Mouse (Mus musculus) small intestine, adult 2 months (tissue): ENCODE measurements around the gene AI467606. TPM values are rescaled to one million over a fixed set of nuclear protein-coding genes. Genes with fewer than 3 reads are reported as not detected.

Source experiments
- H3K27ac ChIP-seq: fragments of 200-500 bp; 2 replicates; pipeline ENCODE4 v1.5.1; 2012; ENCODE audit warnings: low read depth, low read length, control low read depth, inconsistent platforms; ENCODE audit not compliant: insufficient read depth
- H3K27me3 ChIP-seq: fragments of 200-500 bp; 2 replicates; pipeline ENCODE4 v1.6.1; 2012; ENCODE audit warnings: mild to moderate bottlenecking, moderate library complexity, low read length, inconsistent platforms; ENCODE audit not compliant: control insufficient read depth, insufficient read depth
- H3K36me3 ChIP-seq: fragments of 200-500 bp; 2 replicates; pipeline ENCODE4 v1.6.1; 2012; ENCODE audit warnings: mild to moderate bottlenecking, low read length, control low read depth, inconsistent platforms; ENCODE audit not compliant: control insufficient read depth, insufficient read depth
- H3K4me1 ChIP-seq: fragments of 200-500 bp; 2 replicates; pipeline ENCODE4 v1.6.1; 2012; ENCODE audit warnings: low read length, inconsistent platforms, mixed read lengths; ENCODE audit not compliant: control insufficient read depth, insufficient read depth, insufficient read length
- H3K4me3 ChIP-seq: fragments of 200-500 bp; 2 replicates; pipeline ENCODE4 v1.5.1; 2012; ENCODE audit warnings: low read depth, mild to moderate bottlenecking, control low read depth, inconsistent platforms, low read length, moderate library complexity
- CTCF ChIP-seq: fragments of 200-500 bp; IDR thresholded peaks from 2 replicates; pipeline ENCODE4 v1.5.1; 2012; ENCODE audit warnings: low read depth, mild to moderate bottlenecking, control low read depth, inconsistent platforms, low read length, moderate library complexity, mixed read lengths; ENCODE audit not compliant: insufficient replicate concordance, insufficient read length; ENCODE audit errors: extremely low read depth
- POLR2A ChIP-seq: fragments of 200-500 bp; IDR thresholded peaks from 2 replicates; pipeline ENCODE4 v1.6.1; 2012; ENCODE audit warnings: low read depth, mild to moderate bottlenecking, control low read depth, inconsistent platforms, low read length, moderate library complexity
- WGBS: fragments of 180-500 bp; shearing (Covaris S2); methylation state at CpG from one replicate; pipeline ENCODE4 v1.1.7; 2018; 5-methylcytosine and 5-hydroxymethylcytosine counted together
- polyA plus RNA-seq: library from polyadenylated mRNA; depleted of rRNA; stranded (reverse); fragments of >200 nt; gene quantifications from 2 replicates; pipeline ENCODE4 v1.2.3, GENCODE M21; 2012

The AI467606 gene
- polyA plus RNA-seq, 1 experiment: 22.7 TPM

- Histone ChIP-seq H3K4me1 (peaks cover 24% of the 10 kb centered on the region), H3K27me3 (no peaks in the 10 kb centered on the region), H3K4me3 (no peak overlapping the region), H3K36me3 (no peaks in the 10 kb centered on the region), H3K27ac (no peak overlapping the region)
- TF ChIP-seq CTCF (no peak), POLR2A (no peak)
- 53% methylated on average over 3 of the region's 3 CpGs for WGBS
These were observed 2.8 kb downstream of the AI467606 start for GRCm38 (mm10) chr7:127093914-127094313.

- H3K4me3 ChIP-seq: no peak overlapping the region
- H3K36me3 ChIP-seq: no peaks in the 10 kb centered on the region
- H3K27ac ChIP-seq: no peak overlapping the region
- no peak for TF ChIP-seq CTCF
- TF ChIP-seq POLR2A: no peak
- WGBS: 79% methylated on average over 7 of the region's 7 CpGs
- H3K4me1 ChIP-seq: peaks cover 9% of the 10 kb centered on the region; the same call in 1 of the 2 replicates
- no peaks in the 10 kb centered on the region for H3K27me3 ChIP-seq
These were observed 5.3 kb downstream of the AI467606 start for GRCm38 (mm10) chr7:127096456-127096855.

GRCm38 (mm10) chr7:127098521-127098920 lies 7.4 kb downstream of the AI467606 start:
- no peaks in the 10 kb centered on the region for H3K27me3 ChIP-seq
- no peak overlapping the region for H3K27ac ChIP-seq
- TF ChIP-seq POLR2A (no peak), CTCF (no peak)
- WGBS: 91% methylated on average over 5 of the region's 5 CpGs
- no peak overlapping the region for H3K4me3 ChIP-seq
- no peaks in the 10 kb centered on the region for H3K36me3 ChIP-seq
- no peaks in the 10 kb centered on the region; the same call in 1 of the 2 replicates for H3K4me1 ChIP-seq

GRCm38 (mm10) chr7:127098950-127099349 lies 7.8 kb downstream of the AI467606 start:
- TF ChIP-seq CTCF: no peak
- TF ChIP-seq POLR2A: no peak
- WGBS: 90% methylated on average over 4 of the region's 4 CpGs
- Histone ChIP-seq H3K27ac (no peak overlapping the region), H3K36me3 (no peaks in the 10 kb centered on the region), H3K4me3 (no peak overlapping the region), H3K4me1 (no peaks in the 10 kb centered on the region; the same call in 1 of the 2 replicates), H3K27me3 (no peaks in the 10 kb centered on the region)

- no peak overlapping the region for H3K27ac ChIP-seq
- no peaks in the 10 kb centered on the region; the same call in 1 of the 2 replicates for H3K4me1 ChIP-seq
- 75% methylated on average over 4 of the region's 4 CpGs for WGBS
- no peaks in the 10 kb centered on the region for H3K36me3 ChIP-seq
- TF ChIP-seq POLR2A: no peak
- TF ChIP-seq CTCF: no peak
- H3K4me3 ChIP-seq: no peak overlapping the region
- H3K27me3 ChIP-seq: no peaks in the 10 kb centered on the region
These were observed 8.4 kb downstream of the AI467606 start for GRCm38 (mm10) chr7:127099528-127099927.

- Histone ChIP-seq H3K4me1 (no peaks in the 10 kb centered on the region; the same call in 1 of the 2 replicates), H3K36me3 (no peaks in the 10 kb centered on the region), H3K27me3 (no peaks in the 10 kb centered on the region), H3K27ac (no peak overlapping the region), H3K4me3 (no peak overlapping the region)
- WGBS: 11% methylated on average over 2 of the region's 2 CpGs
- TF ChIP-seq CTCF: peak; percentile 13; the same call in 1 of the 2 replicates
- TF ChIP-seq POLR2A: no peak
These were observed 10.4 kb downstream of the AI467606 start for GRCm38 (mm10) chr7:127101451-127102016.

DNA sequence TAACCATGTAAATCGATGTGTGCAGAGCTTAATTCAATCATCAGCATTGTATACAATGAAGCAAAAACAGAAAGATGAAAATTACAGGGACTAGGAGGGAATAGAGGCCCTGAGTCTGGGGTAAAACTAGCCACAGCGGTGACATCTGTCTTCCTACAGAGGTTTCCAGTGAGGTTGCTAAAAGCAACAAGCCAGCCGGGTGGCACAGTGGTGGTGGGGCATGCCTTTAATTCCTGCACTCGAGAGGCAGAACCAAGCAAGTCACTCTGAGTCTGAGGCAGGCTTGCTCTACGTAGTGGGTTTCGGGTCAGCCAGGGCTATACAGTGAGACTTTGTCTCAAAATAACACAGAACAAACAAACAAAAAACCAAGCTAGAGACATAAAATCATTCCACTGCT lies 11.0 kb downstream of the AI467606 start:
- Histone ChIP-seq H3K36me3 (no peaks in the 10 kb centered on the region), H3K27ac (no peak overlapping the region), H3K4me3 (no peak overlapping the region), H3K4me1 (no peaks in the 10 kb centered on the region; the same call in 1 of the 2 replicates), H3K27me3 (no peaks in the 10 kb centered on the region)
- TF ChIP-seq CTCF (no peak), POLR2A (no peak)
- WGBS: 79% methylated on average over 6 of the region's 6 CpGs
